Mouse (Mus musculus) heart, postnatal 0 days (tissue): Measurements from ENCODE around the gene Tsr1. TPM values are rescaled to one million over a fixed set of nuclear protein-coding genes. Genes with fewer than 3 reads are reported as not detected.
A peak's percentile ranks its signal among the peaks of the same experiment; 100 is the strongest.

ENCODE experiments used
- ATAC-seq: fragments of 200-750 bp; cut with Nextera tagmentation; 2 replicates; pipeline ENCODE4 v1.8.0; 2017; ENCODE audit warnings: low read depth, moderate number of reproducible peaks, moderate library complexity; ENCODE audit not compliant: insufficient read depth
- DNase-seq: peaks from one replicate; pipeline ENCODE4 v3.0.0-alpha.2; 2016; ENCODE audit warnings: low spot score
- H3K27ac ChIP-seq: fragments of 300-500 bp; sonication (generic); 2 replicates; pipeline ENCODE4 v1.5.1; 2014; ENCODE audit warnings: low read depth, mild to moderate bottlenecking
- H3K27me3 ChIP-seq: fragments of 300-500 bp; sonication (generic); 2 replicates; pipeline ENCODE4 v1.6.1; 2014; ENCODE audit warnings: low read length, mixed read lengths; ENCODE audit not compliant: control insufficient read depth, insufficient read depth
- H3K36me3 ChIP-seq: fragments of 300-500 bp; sonication (generic); replicated peaks from 2 replicates; pipeline ENCODE4 v1.6.1; 2014; ENCODE audit warnings: low read length, mixed read lengths; ENCODE audit not compliant: control insufficient read depth, insufficient read depth
- H3K4me1 ChIP-seq: fragments of 300-500 bp; sonication (generic); 2 replicates; pipeline ENCODE4 v1.6.1; 2014; ENCODE audit warnings: antibody characterized with exemption; ENCODE audit not compliant: control insufficient read depth, insufficient read depth
- H3K4me2 ChIP-seq: fragments of 300-500 bp; sonication (generic); 2 replicates; pipeline ENCODE4 v1.6.1; 2014; ENCODE audit warnings: low read depth, mild to moderate bottlenecking, low read length, moderate library complexity
- H3K4me3 ChIP-seq: fragments of 300-500 bp; sonication (generic); 2 replicates; pipeline ENCODE4 v1.5.1; 2014; ENCODE audit warnings: low read depth, low read length
- H3K9ac ChIP-seq: fragments of 300-500 bp; sonication (generic); replicated peaks from 2 replicates; pipeline ENCODE4 v1.6.1; 2014; ENCODE audit warnings: low read depth, low read length, mixed read lengths
- H3K9me3 ChIP-seq: fragments of 300-500 bp; sonication (generic); replicated peaks from 2 replicates; pipeline ENCODE4 v1.6.1; 2016; ENCODE audit warnings: low read length; ENCODE audit not compliant: control insufficient read depth
- CTCF ChIP-seq: IDR thresholded peaks from 2 replicates; pipeline ENCODE4 v1.5.1; 2016; ENCODE audit warnings: antibody characterized with exemption, control low read depth, low read depth
- EP300 ChIP-seq: IDR thresholded peaks from 2 replicates; pipeline ENCODE4 v1.6.1; 2016; ENCODE audit warnings: antibody characterized with exemption, low read depth
- WGBS: fragments of 180-500 bp; shearing (Covaris S2); extraction: QIAGEN DNeasy Blood & Tissue Kit; methylation state at CpG from one replicate; pipeline ENCODE4 v1.1.7; 2014; 5-methylcytosine and 5-hydroxymethylcytosine counted together
- polyA plus RNA-seq: library from polyadenylated mRNA; unstranded; fragments of >200 nt; fragmentation: Nextera tagmentation; extraction: Ambion mirVana; gene quantifications from 2 replicates; pipeline ENCODE4 v1.2.1, GENCODE M21; 2015
- total RNA-seq: library from RNA; depleted of rRNA; stranded (reverse); fragments of >200 nt; gene quantifications from 2 replicates; pipeline ENCODE4 v1.2.3, GENCODE M21; 2014; ENCODE audit warnings: low replicate concordance; rRNA removed

The Tsr1 gene
- total RNA-seq (17.5 and 20.9 TPM in 2 replicates), polyA plus RNA-seq (11.2 and 13.3 TPM in 2 replicates)

- TF ChIP-seq CTCF: 0 out of 2 replicates have a peak, but pooled peaks have one; percentile 10
- TF ChIP-seq EP300: 0 out of 2 replicates have a peak, but pooled peaks have one; percentile 47
- no peaks in the 10 kb centered on the region for H3K9me3 ChIP-seq
- peak within 1 kb of the TSS; percentile 63 for H3K9ac ChIP-seq
- peak within 1 kb of the TSS; percentile 69 for H3K4me3 ChIP-seq
- H3K27ac ChIP-seq: peak within 1 kb of the TSS; percentile 60
- no peaks in the 10 kb centered on the region for H3K27me3 ChIP-seq
- peak; percentile 94 for DNase-seq
- peaks cover 7% of the 10 kb centered on the region; the same call in 1 of the 2 replicates for H3K4me1 ChIP-seq
- H3K4me2 ChIP-seq: peak within 1 kb of the TSS; percentile 91
- WGBS: under 1% methylated on average over 54 of the region's 54 CpGs
- peaks cover 34% of the 10 kb centered on the region for H3K36me3 ChIP-seq
- ATAC-seq: peak; percentile 89
These were observed at the start of gene Tsr1 for GRCm38 (mm10) chr11:74897678-74898516. TSS of gene Tsr1 (plus strand) at chr11:74898071.

GRCm38 (mm10) chr11:74850998-74851661 is 46.7 kb upstream of the Tsr1 start:
- no peak overlapping the region for H3K4me2 ChIP-seq
- H3K36me3 ChIP-seq: no peaks in the 10 kb centered on the region; the same call in none of the 2 replicates
- no peak overlapping the region for H3K4me3 ChIP-seq
- peaks cover 10% of the 10 kb centered on the region; the same call in 1 of the 2 replicates for H3K4me1 ChIP-seq
- DNase-seq: no peak
- TF ChIP-seq EP300 (no peak), CTCF (no peak)
- no peaks in the 10 kb centered on the region for H3K9me3 ChIP-seq
- WGBS: 71% methylated on average over 14 of the region's 14 CpGs
- no peaks in the 10 kb centered on the region for H3K27me3 ChIP-seq
- ATAC-seq: no peak
- no peak overlapping the region for H3K9ac ChIP-seq
- no peak overlapping the region for H3K27ac ChIP-seq

GRCm38 (mm10) chr11:74857756-74858155 is 40.1 kb upstream of the Tsr1 start:
- Histone ChIP-seq H3K4me3 (no peak overlapping the region), H3K27ac (no peak overlapping the region), H3K36me3 (no peaks in the 10 kb centered on the region; the same call in 1 of the 2 replicates), H3K9me3 (no peaks in the 10 kb centered on the region), H3K4me2 (no peak overlapping the region), H3K9ac (no peak overlapping the region), H3K27me3 (no peaks in the 10 kb centered on the region), H3K4me1 (no peaks in the 10 kb centered on the region)
- TF ChIP-seq EP300 (no peak), CTCF (no peak)
- no peak for DNase-seq
- no peak for ATAC-seq
- WGBS: 84% methylated on average over 9 of the region's 9 CpGs

- Histone ChIP-seq H3K27me3 (no peaks in the 10 kb centered on the region), H3K27ac (no peak overlapping the region), H3K36me3 (no peaks in the 10 kb centered on the region), H3K4me2 (no peak overlapping the region), H3K9ac (no peak overlapping the region), H3K4me3 (no peak overlapping the region), H3K4me1 (peaks cover 7% of the 10 kb centered on the region; the same call in 1 of the 2 replicates), H3K9me3 (no peaks in the 10 kb centered on the region)
- TF ChIP-seq EP300: no peak
- no peak for TF ChIP-seq CTCF
- no peak for DNase-seq
- no peak for ATAC-seq
- WGBS: 60% methylated on average over 5 of the region's 5 CpGs
These were observed 35.7 kb upstream of the Tsr1 start for GRCm38 (mm10) chr11:74862129-74862528.

- peak; percentile 58 for TF ChIP-seq CTCF
- no peak for TF ChIP-seq EP300
- Histone ChIP-seq H3K27me3 (no peaks in the 10 kb centered on the region), H3K4me3 (no peak overlapping the region), H3K9ac (no peak overlapping the region), H3K27ac (no peak overlapping the region), H3K4me2 (no peak overlapping the region), H3K36me3 (no peaks in the 10 kb centered on the region), H3K4me1 (peaks cover 7% of the 10 kb centered on the region; the same call in 1 of the 2 replicates), H3K9me3 (no peaks in the 10 kb centered on the region)
- WGBS: 24% methylated on average over 11 of the region's 11 CpGs
- ATAC-seq (no peak), DNase-seq (no peak)
These were observed 34.4 kb upstream of the Tsr1 start for GRCm38 (mm10) chr11:74863471-74863870.
